Mouse (Mus musculus): ENCODE results near the gene Pole2. TPM values are rescaled to one million over a fixed set of nuclear protein-coding genes. Genes with fewer than 3 reads are reported as not detected.

Pole2 gene
- polyA plus RNA-seq, 1 experiment, result 4.2 TPM

- 89% methylated on average over 6 of the region's 6 CpGs for WGBS
- DNase-seq (ENCODE audit: low read depth in 1 of 2, low spot score in 2 of 2), result no peak
- Histone ChIP-seq H3K27me3 (ENCODE audit: control insufficient read depth, insufficient read depth, low read length) (no peaks in the 10 kb centered on the region), H3K4me3 (ENCODE audit: extremely low read depth, insufficient read depth, insufficient read length) (no peak overlapping the region), H3K27ac (ENCODE audit: insufficient read depth, low read length) (no peak overlapping the region), H3K4me1 (ENCODE audit: control insufficient read depth, insufficient read depth, insufficient read length) (no peaks in the 10 kb centered on the region), H3K36me3 (ENCODE audit: control insufficient read depth, insufficient read depth, low read length) (no peaks in the 10 kb centered on the region)
- TF ChIP-seq CTCF (IDR thresholded peaks at IDR 0.05; ENCODE audit: extremely low read depth, insufficient read depth, insufficient read length, insufficient replicate concordance), result no peak
- no peak for TF ChIP-seq POLR2A (IDR thresholded peaks at IDR 0.05; ENCODE audit: low read depth, low read length)
Observed at GRCm38 (mm10) chr12:69235782-69236181, 7.8 kb upstream of the Pole2 start.

DNA sequence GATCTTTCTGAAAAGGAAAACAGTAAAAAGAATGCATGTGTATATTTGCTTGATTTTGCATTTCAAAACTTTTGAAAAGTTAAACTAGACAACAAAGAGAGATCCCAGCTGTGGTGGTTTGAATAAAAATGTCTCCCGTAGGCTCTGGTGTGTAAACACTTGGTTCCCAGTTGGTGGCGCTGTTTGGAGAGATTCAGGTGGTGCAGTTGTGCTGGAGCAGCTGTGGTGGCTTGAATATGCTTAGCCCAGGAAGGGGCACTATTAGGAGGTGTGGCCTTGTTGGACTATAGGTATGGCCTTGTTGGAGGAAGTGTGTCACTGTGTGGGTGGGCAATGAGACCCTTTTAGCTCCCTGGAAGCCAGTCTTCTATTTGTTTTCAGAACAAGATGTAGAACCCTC lies 1.3 kb upstream of the Pole2 start:
- H3K4me3 ChIP-seq (ENCODE audit: extremely low read depth, insufficient read depth, insufficient read length), result no peak overlapping the region
- peak; percentile 40; the same call in 1 of the 2 replicates for TF ChIP-seq CTCF (IDR thresholded peaks at IDR 0.05; ENCODE audit: extremely low read depth, insufficient read depth, insufficient read length, insufficient replicate concordance)
- no peak for TF ChIP-seq POLR2A (IDR thresholded peaks at IDR 0.05; ENCODE audit: low read depth, low read length)
- H3K4me1 ChIP-seq (ENCODE audit: control insufficient read depth, insufficient read depth, insufficient read length), result no peaks in the 10 kb centered on the region; the same call in 1 of the 2 replicates
- no peaks in the 10 kb centered on the region for H3K27me3 ChIP-seq (ENCODE audit: control insufficient read depth, insufficient read depth, low read length)
- no peak overlapping the region for H3K27ac ChIP-seq (ENCODE audit: insufficient read depth, low read length)
- 71% methylated on average over 2 of the region's 2 CpGs for WGBS
- no peaks in the 10 kb centered on the region for H3K36me3 ChIP-seq (ENCODE audit: control insufficient read depth, insufficient read depth, low read length)
- DNase-seq (ENCODE audit: low read depth in 1 of 2, low spot score in 2 of 2), result peak; percentile 25 to 46

DNA sequence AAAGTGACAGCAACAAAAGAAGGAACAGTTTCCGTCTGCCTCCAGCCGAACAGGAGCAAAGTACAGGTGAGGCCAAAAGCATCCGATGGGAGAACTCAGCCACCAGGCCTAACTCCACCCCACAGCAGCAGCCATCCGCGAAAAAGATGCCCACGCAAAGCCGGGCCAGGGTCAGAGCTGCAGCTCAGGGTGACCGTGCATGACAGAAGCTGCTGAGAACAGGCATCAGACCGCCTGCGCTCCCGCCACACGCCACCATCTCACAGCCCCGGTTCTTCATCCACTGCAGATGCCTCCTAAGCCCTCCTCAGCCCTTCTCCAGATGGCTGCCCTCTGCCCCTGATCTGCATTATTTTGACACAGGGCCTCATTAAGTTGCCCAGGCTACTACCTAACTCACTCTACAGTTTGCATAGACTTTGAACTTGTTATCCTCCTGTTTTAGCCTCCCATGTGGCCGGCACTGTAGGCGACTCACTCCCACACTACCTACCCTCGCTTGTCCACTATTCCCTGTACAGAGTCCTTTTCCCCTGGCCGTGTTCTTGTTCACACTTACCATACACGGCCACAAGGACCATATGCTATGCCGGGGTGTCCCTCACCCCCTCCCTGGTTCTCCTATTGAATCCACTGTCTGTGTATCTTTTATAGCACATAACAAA lies 7.2 kb downstream of the Pole2 start:
- H3K27me3 ChIP-seq (ENCODE audit: control insufficient read depth, insufficient read depth, low read length), result no peaks in the 10 kb centered on the region
- TF ChIP-seq POLR2A (IDR thresholded peaks at IDR 0.05; ENCODE audit: low read depth, low read length), result no peak
- no peak for TF ChIP-seq CTCF (IDR thresholded peaks at IDR 0.05; ENCODE audit: extremely low read depth, insufficient read depth, insufficient read length, insufficient replicate concordance)
- DNase-seq (ENCODE audit: low read depth in 1 of 2, low spot score in 2 of 2), result no peak
- no peak overlapping the region for H3K27ac ChIP-seq (ENCODE audit: insufficient read depth, low read length)
- no peaks in the 10 kb centered on the region for H3K4me1 ChIP-seq (ENCODE audit: control insufficient read depth, insufficient read depth, insufficient read length)
- WGBS, result 93% methylated on average over 19 of the region's 19 CpGs
- H3K4me3 ChIP-seq (ENCODE audit: extremely low read depth, insufficient read depth, insufficient read length), result no peak overlapping the region
- H3K36me3 ChIP-seq (ENCODE audit: control insufficient read depth, insufficient read depth, low read length), result peaks cover 5% of the 10 kb centered on the region

DNA sequence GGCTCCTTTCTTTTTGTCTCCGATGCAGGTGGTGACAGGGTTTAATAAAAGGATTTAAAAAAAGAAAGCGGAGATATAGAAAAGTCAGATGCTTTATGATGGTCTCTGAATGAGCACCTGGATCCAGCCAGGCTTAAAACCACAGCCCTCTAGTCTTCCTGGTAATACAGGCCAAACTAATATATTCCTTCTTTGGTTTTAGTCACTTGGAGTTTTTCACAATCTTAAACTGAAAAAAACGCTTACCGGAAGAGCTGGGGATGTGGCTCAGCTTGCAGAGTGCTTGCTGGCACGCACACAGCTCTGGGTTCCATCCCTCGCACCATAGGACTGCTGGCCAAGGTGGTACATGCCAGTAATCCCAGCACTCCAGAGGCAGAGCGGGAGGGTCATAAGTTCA lies 11.4 kb downstream of the Pole2 start:
- 84% methylated on average over 7 of the region's 7 CpGs for WGBS
- Histone ChIP-seq H3K27me3 (ENCODE audit: control insufficient read depth, insufficient read depth, low read length) (no peaks in the 10 kb centered on the region), H3K27ac (ENCODE audit: insufficient read depth, low read length) (no peak overlapping the region), H3K4me3 (ENCODE audit: extremely low read depth, insufficient read depth, insufficient read length) (no peak overlapping the region), H3K36me3 (ENCODE audit: control insufficient read depth, insufficient read depth, low read length) (peaks cover 5% of the 10 kb centered on the region), H3K4me1 (ENCODE audit: control insufficient read depth, insufficient read depth, insufficient read length) (no peaks in the 10 kb centered on the region)
- no peak for TF ChIP-seq CTCF (IDR thresholded peaks at IDR 0.05; ENCODE audit: extremely low read depth, insufficient read depth, insufficient read length, insufficient replicate concordance)
- TF ChIP-seq POLR2A (IDR thresholded peaks at IDR 0.05; ENCODE audit: low read depth, low read length), result no peak
- no peak for DNase-seq (ENCODE audit: low read depth in 1 of 2, low spot score in 2 of 2)

GRCm38 (mm10) chr12:69215000-69215785 lies 12.8 kb downstream of the Pole2 start:
- DNase-seq (ENCODE audit: low read depth in 1 of 2, low spot score in 2 of 2), result no peak
- Histone ChIP-seq H3K4me1 (ENCODE audit: control insufficient read depth, insufficient read depth, insufficient read length) (no peaks in the 10 kb centered on the region), H3K27me3 (ENCODE audit: control insufficient read depth, insufficient read depth, low read length) (no peaks in the 10 kb centered on the region), H3K36me3 (ENCODE audit: control insufficient read depth, insufficient read depth, low read length) (no peaks in the 10 kb centered on the region), H3K27ac (ENCODE audit: insufficient read depth, low read length) (no peak overlapping the region), H3K4me3 (ENCODE audit: extremely low read depth, insufficient read depth, insufficient read length) (no peak overlapping the region)
- 91% methylated on average over 3 of the region's 3 CpGs for WGBS
- TF ChIP-seq POLR2A (IDR thresholded peaks at IDR 0.05; ENCODE audit: low read depth, low read length), result no peak
- no peak for TF ChIP-seq CTCF (IDR thresholded peaks at IDR 0.05; ENCODE audit: extremely low read depth, insufficient read depth, insufficient read length, insufficient replicate concordance)

DNA sequence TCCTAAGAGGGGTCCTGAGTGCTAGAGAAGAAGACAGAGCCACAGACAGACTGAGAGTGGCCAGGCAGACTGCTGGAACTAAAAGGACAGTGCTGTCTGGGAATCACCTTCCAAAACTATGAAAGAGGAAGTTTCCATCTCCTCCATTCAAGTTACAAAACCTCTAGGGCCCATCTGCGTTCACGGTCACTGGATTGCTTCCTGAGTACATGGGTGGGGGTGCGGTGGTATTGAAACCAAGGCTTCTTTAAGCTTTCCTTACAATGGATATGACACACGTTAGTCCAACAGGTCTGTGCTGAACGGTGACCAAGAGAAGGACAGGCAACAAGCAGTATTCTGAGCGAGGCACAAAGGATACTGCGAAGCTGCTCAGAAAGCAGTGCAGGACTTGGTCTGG lies 13.6 kb downstream of the Pole2 start:
- no peak for DNase-seq (ENCODE audit: low read depth in 1 of 2, low spot score in 2 of 2)
- Histone ChIP-seq H3K27me3 (ENCODE audit: control insufficient read depth, insufficient read depth, low read length) (no peaks in the 10 kb centered on the region), H3K27ac (ENCODE audit: insufficient read depth, low read length) (no peak overlapping the region), H3K36me3 (ENCODE audit: control insufficient read depth, insufficient read depth, low read length) (no peaks in the 10 kb centered on the region; the same call in 1 of the 2 replicates), H3K4me1 (ENCODE audit: control insufficient read depth, insufficient read depth, insufficient read length) (no peaks in the 10 kb centered on the region), H3K4me3 (ENCODE audit: extremely low read depth, insufficient read depth, insufficient read length) (no peak overlapping the region)
- 63% methylated on average over 7 of the region's 7 CpGs for WGBS
- TF ChIP-seq CTCF (IDR thresholded peaks at IDR 0.05; ENCODE audit: extremely low read depth, insufficient read depth, insufficient read length, insufficient replicate concordance), result no peak
- TF ChIP-seq POLR2A (IDR thresholded peaks at IDR 0.05; ENCODE audit: low read depth, low read length), result no peak
